Comparison of ENCODE assay signal across 22 mouse cellular contexts in genomic region chr9:40678653-40679052, GRCm38 (mm10). TPM values are rescaled to one million over a fixed set of nuclear protein-coding genes. Genes with fewer than 3 reads are reported as not detected.
DNase-seq lines count a peak whose midpoint lies in the region; ATAC-seq lines count a peak whose summit lies in the region.
"Had no signal": no experiment of that assay in that cellular context is flagged by ENCODE, and none has a peak within 500 bp of the region (broad histone marks: within the 10 kb centered on the region; RNA-seq: fewer than 3 reads in every experiment).

No protein-coding gene starts in this region.

- peaks cover 19% of the 10 kb centered on the region for H3K4me1 ChIP-seq in lung, embryonic 16.5 days (replicated peaks; ENCODE audit: control insufficient read depth, insufficient read depth, low read length)
- H3K4me1 ChIP-seq in intestine, embryonic 15.5 days (replicated peaks): peaks cover 17% of the 10 kb centered on the region
- peaks cover 7% of the 10 kb centered on the region for H3K4me1 ChIP-seq in stomach, embryonic 16.5 days (ENCODE audit: control insufficient read depth, insufficient read depth, low read length)
- no peaks in the 10 kb centered on the region for H3K4me1 ChIP-seq in midbrain, embryonic 15.5 days
- H3K4me1 ChIP-seq: forebrain, embryonic 15.5 days had no signal

- ATAC-seq in frontal cortex, adult (ENCODE audit: low TSS enrichment): peak; percentile 76
- peak; percentile 39 for ATAC-seq in lung, embryonic 16.5 days (ENCODE audit: low read depth)
- ATAC-seq in intestine, embryonic 15.5 days: peak; percentile 36; the same call in 1 of the 2 replicates
- ATAC-seq in stomach, embryonic 16.5 days (ENCODE audit: insufficient read depth, low FRiP score): no peak
- ATAC-seq in midbrain, embryonic 15.5 days (replicated peaks): no peak
- ATAC-seq: forebrain, embryonic 15.5 days had no signal

- no peak overlapping the region for H3K4me3 ChIP-seq in lung, embryonic 16.5 days (ENCODE audit: low read length)
- H3K4me3 ChIP-seq in intestine, embryonic 15.5 days (replicated peaks): no peak overlapping the region
- no peak overlapping the region for H3K4me3 ChIP-seq in stomach, embryonic 16.5 days (replicated peaks; ENCODE audit: low read length)
- H3K4me3 ChIP-seq in midbrain, embryonic 15.5 days: no peak overlapping the region
- H3K4me3 ChIP-seq: embryonic facial prominence, embryonic 12.5 days; forebrain, embryonic 15.5 days; heart, embryonic 13.5 days had no signal

- no peak overlapping the region for H3K4me2 ChIP-seq in lung, embryonic 16.5 days (ENCODE audit: low read depth, low read length)
- H3K4me2 ChIP-seq in intestine, embryonic 15.5 days (replicated peaks): no peak overlapping the region
- H3K4me2 ChIP-seq in stomach, embryonic 16.5 days (ENCODE audit: low read depth, low read length): no peak overlapping the region
- no peak overlapping the region for H3K4me2 ChIP-seq in midbrain, embryonic 15.5 days
- H3K4me2 ChIP-seq: embryonic facial prominence, embryonic 12.5 days; forebrain, embryonic 15.5 days; heart, embryonic 13.5 days had no signal

- H3K9ac ChIP-seq in lung, embryonic 16.5 days (ENCODE audit: low read length): no peak overlapping the region
- H3K9ac ChIP-seq in intestine, embryonic 15.5 days: no peak overlapping the region
- no peak overlapping the region for H3K9ac ChIP-seq in stomach, embryonic 16.5 days (ENCODE audit: low read length)
- H3K9ac ChIP-seq in midbrain, embryonic 15.5 days: no peak overlapping the region
- H3K9ac ChIP-seq: embryonic facial prominence, embryonic 12.5 days; forebrain, embryonic 15.5 days; heart, embryonic 13.5 days had no signal

- H3K9me3 ChIP-seq in lung, embryonic 16.5 days (ENCODE audit: control insufficient read depth, low read length): no peaks in the 10 kb centered on the region
- no peaks in the 10 kb centered on the region for H3K9me3 ChIP-seq in intestine, embryonic 15.5 days
- no peaks in the 10 kb centered on the region for H3K9me3 ChIP-seq in stomach, embryonic 16.5 days (replicated peaks; ENCODE audit: control insufficient read depth, low read length)
- H3K9me3 ChIP-seq in midbrain, embryonic 15.5 days: no peaks in the 10 kb centered on the region
- H3K9me3 ChIP-seq: embryonic facial prominence, embryonic 12.5 days; forebrain, embryonic 15.5 days; heart, embryonic 13.5 days had no signal

- no peak overlapping the region; the same call in 1 of the 2 replicates for H3K27ac ChIP-seq in lung, embryonic 16.5 days (ENCODE audit: low read length)
- H3K27ac ChIP-seq in intestine, embryonic 15.5 days: peak overlapping the region; percentile 51
- H3K27ac ChIP-seq in stomach, embryonic 16.5 days (ENCODE audit: low read length): 0 out of 2 replicates have a peak overlapping the region, but pooled peaks have one; percentile 4
- no peak overlapping the region for H3K27ac ChIP-seq in midbrain, embryonic 15.5 days
- H3K27ac ChIP-seq: embryonic facial prominence, embryonic 12.5 days; forebrain, embryonic 15.5 days; heart, embryonic 13.5 days had no signal

- no peaks in the 10 kb centered on the region for H3K27me3 ChIP-seq in lung, embryonic 16.5 days (ENCODE audit: control insufficient read depth, insufficient read depth, low read depth, low read length)
- H3K27me3 ChIP-seq in intestine, embryonic 15.5 days (replicated peaks): no peaks in the 10 kb centered on the region
- H3K27me3 ChIP-seq in stomach, embryonic 16.5 days (ENCODE audit: control insufficient read depth, insufficient read depth, low read length): no peaks in the 10 kb centered on the region
- H3K27me3 ChIP-seq in midbrain, embryonic 15.5 days (replicated peaks): no peaks in the 10 kb centered on the region
- H3K27me3 ChIP-seq: embryonic facial prominence, embryonic 12.5 days; forebrain, embryonic 15.5 days had no signal

- WGBS in lung, embryonic 16.5 days: 49% methylated on average over 4 of the region's 4 CpGs
- 47% methylated on average over 4 of the region's 4 CpGs for WGBS in intestine, embryonic 15.5 days
- 62% methylated on average over 4 of the region's 4 CpGs for WGBS in stomach, embryonic 16.5 days
- 80% methylated on average over 4 of the region's 4 CpGs for WGBS in midbrain, embryonic 15.5 days

- H3K36me3 ChIP-seq in lung, embryonic 16.5 days (ENCODE audit: control insufficient read depth, insufficient read depth, low read length): no peaks in the 10 kb centered on the region
- H3K36me3 ChIP-seq in intestine, embryonic 15.5 days: no peaks in the 10 kb centered on the region
- H3K36me3 ChIP-seq in stomach, embryonic 16.5 days (ENCODE audit: control insufficient read depth, insufficient read depth, low read length): no peaks in the 10 kb centered on the region
- no peaks in the 10 kb centered on the region for H3K36me3 ChIP-seq in midbrain, embryonic 15.5 days (replicated peaks)
- H3K36me3 ChIP-seq: embryonic facial prominence, embryonic 12.5 days; forebrain, embryonic 15.5 days; heart, embryonic 13.5 days had no signal

- no peak for DNase-seq in frontal cortex, postnatal 36 days (ENCODE audit: low spot score in 2 of 2)
- no peak for DNase-seq in lung, adult 18-20 months
- DNase-seq: adrenal gland, postnatal 10 days; cerebellum, adult 11-12 months; cerebellum, adult 9-10 months; cerebellum, postnatal 25 days; gastrocnemius, postnatal 36 days; heart, adult 11 months; heart, postnatal 36 days had no signal

RNA-seq across cellular contexts. Expression of gene Clmp, which starts 7.1 kb away (rescaled TPM):
- polyA plus RNA-seq in lung, embryonic 16.5 days (2015; fragmentation: Nextera tagmentation; extraction: Ambion mirVana): 9.8 and 10.8 TPM in 2 replicates
- polyA plus RNA-seq in intestine, embryonic 15.5 days (2015; fragmentation: Nextera tagmentation; extraction: Ambion mirVana): 25.6 and 26.7 TPM in 2 replicates
- polyA plus RNA-seq in stomach, embryonic 16.5 days (2015; fragmentation: Nextera tagmentation; extraction: Ambion mirVana): 21.5 and 23.2 TPM in 2 replicates
- polyA plus RNA-seq in midbrain, embryonic 15.5 days (2015; fragmentation: Nextera tagmentation; extraction: Ambion mirVana): 49.0 and 57.0 TPM in 2 replicates

RNA-seq across cellular contexts. Expression of gene Gm21915, which starts 8.2 kb away (rescaled TPM):
- polyA plus RNA-seq in lung, embryonic 16.5 days (2015; fragmentation: Nextera tagmentation; extraction: Ambion mirVana): not detected in 2 replicates
- polyA plus RNA-seq in intestine, embryonic 15.5 days (2015; fragmentation: Nextera tagmentation; extraction: Ambion mirVana): not detected in 2 replicates
- not detected in 2 replicates for polyA plus RNA-seq in stomach, embryonic 16.5 days (2015; fragmentation: Nextera tagmentation; extraction: Ambion mirVana)
- polyA plus RNA-seq in midbrain, embryonic 15.5 days (2015; fragmentation: Nextera tagmentation; extraction: Ambion mirVana): not detected in 2 replicates
- polyA plus RNA-seq: C2C12; cortical plate, adult 2 months; embryonic facial prominence, embryonic 12.5 days; forebrain, embryonic 11.5 days; forebrain, embryonic 15.5 days; heart, embryonic 13.5 days; heart, postnatal 0 days; hindbrain, embryonic 11.5 days had no signal

Comparison
In these comparisons a context has a peak if more than half of its experiments do, and no peak if none do; other contexts are left out.
1. ATAC-seq: peak in frontal cortex, adult (single experiment), lung, embryonic 16.5 days (single experiment) and intestine, embryonic 15.5 days (single experiment); none in stomach, embryonic 16.5 days (single experiment) and midbrain, embryonic 15.5 days (single experiment).
2. H3K27ac ChIP-seq: peak in intestine, embryonic 15.5 days (single experiment) and stomach, embryonic 16.5 days (single experiment); none in lung, embryonic 16.5 days (single experiment) and midbrain, embryonic 15.5 days (single experiment).